Comparison of ENCODE assay signal across 9 mouse cellular contexts in genomic region chr7:63345671-63346392, GRCm38 (mm10).
A peak's percentile ranks its signal among the peaks of the same experiment; 100 is the strongest.
DNase-seq lines count a peak whose midpoint lies in the region; ATAC-seq and TF ChIP-seq lines count a peak whose summit lies in the region.
"Had no signal": no experiment of that assay in that cellular context is flagged by ENCODE, and none has a peak within 500 bp of the region (broad histone marks: within the 10 kb centered on the region; RNA-seq: fewer than 3 reads in every experiment).

No protein-coding gene starts in this region.

- 37% methylated on average over 11 of the region's 11 CpGs for WGBS in forebrain, embryonic 15.5 days

- DNase-seq in lung, postnatal 14 days = peak; percentile 11
- no peak for DNase-seq in lung, postnatal 25 days (ENCODE audit: low spot score)
- DNase-seq in brain, embryonic 14.5 days (ENCODE audit: low read depth) = peak; percentile 69
- DNase-seq in layer of hippocampus, adult 18-20 months (ENCODE audit: low spot score in 2 of 2) = peak; percentile 87 to 92
- peak; percentile 20 for DNase-seq in testis, postnatal 14 days (ENCODE audit: low spot score)
- no peak for DNase-seq in adipocyte (ENCODE audit: low spot score)

- H3K4me3 ChIP-seq in forebrain, embryonic 15.5 days = no peak overlapping the region

- H3K9me3 ChIP-seq in forebrain, embryonic 15.5 days = no peaks in the 10 kb centered on the region

- H3K27me3 ChIP-seq in forebrain, embryonic 15.5 days = no peaks in the 10 kb centered on the region

- no peak overlapping the region for H3K4me2 ChIP-seq in forebrain, embryonic 15.5 days (replicated peaks)

- no peaks in the 10 kb centered on the region for H3K4me1 ChIP-seq in forebrain, embryonic 15.5 days

- H3K27ac ChIP-seq in forebrain, embryonic 15.5 days (replicated peaks) = no peak overlapping the region
- H3K27ac ChIP-seq: macrophage had no signal

- H3K36me3 ChIP-seq in forebrain, embryonic 15.5 days = no peaks in the 10 kb centered on the region

- peak; percentile 60; the same call in 1 of the 2 replicates for ATAC-seq in forebrain, embryonic 15.5 days (replicated peaks)
- 0 out of 2 replicates have a peak, but pooled peaks have one; percentile 44 for ATAC-seq in megakaryocyte progenitor cell, adult 5-6 weeks (replicated peaks; ENCODE audit: poor library complexity)

- no peak for TF ChIP-seq POLR2A in brain, embryonic 14.5 days (IDR thresholded peaks at IDR 0.05; ENCODE audit: borderline replicate concordance, extremely low read depth, insufficient read depth, insufficient read length, poor library complexity, severe bottlenecking)

- TF ChIP-seq CTCF in brain, embryonic 14.5 days (IDR thresholded peaks at IDR 0.05; ENCODE audit: borderline replicate concordance, extremely low read depth, insufficient read depth, insufficient read length) = peak; percentile 67

- H3K9ac ChIP-seq in forebrain, embryonic 15.5 days (replicated peaks) = no peak overlapping the region

Comparison
In these comparisons a context has a peak if more than half of its experiments do, and no peak if none do; other contexts are left out.
1. DNase-seq: peak in lung, postnatal 14 days (single experiment), brain, embryonic 14.5 days (single experiment), layer of hippocampus, adult 18-20 months (2 of 2) and testis, postnatal 14 days (single experiment); none in lung, postnatal 25 days (single experiment) and adipocyte (single experiment).